Mouse (Mus musculus) erythroblast, embryonic 14.5 days (primary cell): ENCODE measurements at regions not wholly inside any gene's neighbourhood (a gene's known extent, or its start where the extent isn't known, plus 50 kb on each side); places are given as distances from the start of the nearest gene placed in this dataset.
A peak's percentile ranks its signal among the peaks of the same experiment; 100 is the strongest.

Source experiments
- H3K27me3 ChIP-seq: 2 replicates; pipeline ENCODE4 v1.6.1; 2012; ENCODE audit warnings: inconsistent platforms; ENCODE audit not compliant: control insufficient read depth
- H3K36me3 ChIP-seq: 2 replicates; pipeline ENCODE4 v1.6.1; 2012; ENCODE audit warnings: mild to moderate bottlenecking, inconsistent platforms; ENCODE audit not compliant: control insufficient read depth
- H3K4me1 ChIP-seq: 2 replicates; pipeline ENCODE4 v1.6.1; 2012; ENCODE audit warnings: inconsistent platforms; ENCODE audit not compliant: control insufficient read depth
- H3K4me3 ChIP-seq: replicated peaks from 2 replicates; pipeline ENCODE3; 2012; ENCODE audit warnings: moderate library complexity, mild to moderate bottlenecking, inconsistent platforms
- H3K9me3 ChIP-seq: 2 replicates; pipeline ENCODE4 v1.6.1; 2012; ENCODE audit warnings: low read length, inconsistent platforms, mixed read lengths; ENCODE audit not compliant: control insufficient read depth
- GATA1 ChIP-seq: IDR thresholded peaks from 2 replicates; pipeline ENCODE4 v1.6.1; 2012; ENCODE audit warnings: low read length, inconsistent platforms, mixed read lengths
- TAL1 ChIP-seq: IDR thresholded peaks from 3 replicates; pipeline ENCODE4 v1.6.1; 2012; ENCODE audit warnings: low read length, inconsistent platforms, mixed read lengths

GRCm38 (mm10) chr15:62164766-62165410 is 1242.1 kb upstream of the A1bg start:
- H3K4me1 ChIP-seq: peaks cover 76% of the 10 kb centered on the region
- no peaks in the 10 kb centered on the region for H3K27me3 ChIP-seq
- H3K36me3 ChIP-seq: peaks cover 20% of the 10 kb centered on the region
- TF ChIP-seq GATA1: no peak
- H3K9me3 ChIP-seq: no peaks in the 10 kb centered on the region
- no peak overlapping the region for H3K4me3 ChIP-seq

- no peak overlapping the region for H3K4me3 ChIP-seq
- H3K9me3 ChIP-seq: no peaks in the 10 kb centered on the region
- H3K27me3 ChIP-seq: no peaks in the 10 kb centered on the region
- peaks cover 77% of the 10 kb centered on the region for H3K4me1 ChIP-seq
- peaks cover 23% of the 10 kb centered on the region for H3K36me3 ChIP-seq
- no peak for TF ChIP-seq GATA1
- TF ChIP-seq TAL1: no peak
These were observed 1240.4 kb upstream of the A1bg start for GRCm38 (mm10) chr15:62163203-62163602.

GRCm38 (mm10) chr15:62162648-62163194 is 1239.9 kb upstream of the A1bg start:
- Histone ChIP-seq H3K27me3 (no peaks in the 10 kb centered on the region), H3K9me3 (no peaks in the 10 kb centered on the region), H3K4me3 (no peak overlapping the region), H3K4me1 (peaks cover 81% of the 10 kb centered on the region), H3K36me3 (peaks cover 23% of the 10 kb centered on the region)
- TF ChIP-seq TAL1 (no peak), GATA1 (no peak)

- peaks cover 87% of the 10 kb centered on the region for H3K4me1 ChIP-seq
These were observed 1239.3 kb upstream of the A1bg start for GRCm38 (mm10) chr15:62161975-62162647.

GRCm38 (mm10) chr15:62161061-62161460 is 1238.2 kb upstream of the A1bg start:
- Histone ChIP-seq H3K36me3 (peaks cover 24% of the 10 kb centered on the region), H3K27me3 (no peaks in the 10 kb centered on the region), H3K4me1 (peaks cover 88% of the 10 kb centered on the region), H3K4me3 (no peak overlapping the region), H3K9me3 (no peaks in the 10 kb centered on the region)
- TF ChIP-seq TAL1: no peak
- TF ChIP-seq GATA1: no peak

More at GRCm38 (mm10) chr15:62161975-62162647, 1239.3 kb upstream of the A1bg start:
- Histone ChIP-seq H3K9me3 (no peaks in the 10 kb centered on the region), H3K4me3 (no peak overlapping the region), H3K36me3 (peaks cover 25% of the 10 kb centered on the region), H3K27me3 (no peaks in the 10 kb centered on the region)
- TF ChIP-seq GATA1 (no peak), TAL1 (no peak)

GRCm38 (mm10) chr15:62158875-62159675 is 1236.3 kb upstream of the A1bg start:
- TF ChIP-seq TAL1 (peak; percentile 68; the same call in 2 of the 3 replicates), GATA1 (peak; percentile 66)
- H3K4me3 ChIP-seq: peak overlapping the region; percentile 55
- no peaks in the 10 kb centered on the region for H3K9me3 ChIP-seq
- peaks cover 30% of the 10 kb centered on the region for H3K36me3 ChIP-seq
- H3K27me3 ChIP-seq: no peaks in the 10 kb centered on the region
- peaks cover 95% of the 10 kb centered on the region for H3K4me1 ChIP-seq

- no peaks in the 10 kb centered on the region for H3K27me3 ChIP-seq
- TF ChIP-seq TAL1 (no peak), GATA1 (no peak)
- H3K4me3 ChIP-seq: no peak overlapping the region
- H3K9me3 ChIP-seq: no peaks in the 10 kb centered on the region
- peaks cover 30% of the 10 kb centered on the region for H3K36me3 ChIP-seq
- peaks cover 92% of the 10 kb centered on the region for H3K4me1 ChIP-seq
These were observed 1234.6 kb upstream of the A1bg start for GRCm38 (mm10) chr15:62157200-62158033.

GRCm38 (mm10) chr15:62153222-62153621 is 1230.4 kb upstream of the A1bg start:
- no peaks in the 10 kb centered on the region for H3K9me3 ChIP-seq
- H3K36me3 ChIP-seq: peaks cover 24% of the 10 kb centered on the region
- H3K4me1 ChIP-seq: peaks cover 92% of the 10 kb centered on the region
- no peak overlapping the region for H3K4me3 ChIP-seq
- TF ChIP-seq TAL1 (no peak), GATA1 (no peak)
- no peaks in the 10 kb centered on the region for H3K27me3 ChIP-seq
